In the genomic region with DNA sequence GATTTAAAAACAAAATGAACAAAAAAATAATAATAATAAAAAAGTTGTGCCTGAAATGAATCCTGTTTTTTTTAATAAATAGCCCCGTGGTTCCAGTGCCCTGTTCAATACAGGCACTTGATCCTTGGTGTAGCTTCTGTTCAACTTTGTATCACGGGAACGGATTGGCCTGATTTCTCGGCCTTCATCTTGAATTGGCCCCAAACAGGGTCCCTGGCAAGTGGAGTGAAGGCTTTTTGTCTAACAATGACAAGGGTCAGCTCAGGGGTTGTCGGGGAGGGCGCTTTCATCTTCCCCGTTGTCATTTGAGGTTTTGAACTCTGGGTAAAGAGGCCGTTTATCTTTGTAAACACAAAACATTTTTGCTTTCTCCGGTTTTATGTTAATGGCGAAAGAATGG, we compare ENCODE assay signal across 8 mouse cellular contexts. TPM values are rescaled to one million over a fixed set of nuclear protein-coding genes. Genes with fewer than 3 reads are reported as not detected.
DNase-seq lines count a peak whose midpoint lies in the region; ATAC-seq and TF ChIP-seq lines count a peak whose summit lies in the region.

No protein-coding gene starts in this region.

- H3K79me2 ChIP-seq in myocyte (ENCODE audit: control insufficient read depth, insufficient read depth) = peaks cover 28% of the 10 kb centered on the region

- H3K9ac ChIP-seq in intestine, postnatal 0 days (ENCODE audit: low read depth, low read length) = peak overlapping the region; percentile 52; the same call in 1 of the 2 replicates

- no peak for TF ChIP-seq CTCF in testis, adult 2 months (IDR thresholded peaks at IDR 0.05; ENCODE audit: control insufficient read depth, insufficient read depth, insufficient replicate concordance, low read depth, low read length)
- no peak for TF ChIP-seq CTCF in intestine, postnatal 0 days (IDR thresholded peaks at IDR 0.05; ENCODE audit: low read depth)

- peaks cover 4% of the 10 kb centered on the region for H3K4me1 ChIP-seq in testis, adult 2 months (ENCODE audit: control insufficient read depth, insufficient read depth, low read length)
- 0 out of 2 replicates have a peak, but pooled peaks cover 3% of the 10 kb centered on the region for H3K4me1 ChIP-seq in intestine, postnatal 0 days (replicated peaks; ENCODE audit: control insufficient read depth, insufficient read depth, low read length)

- H3K27me3 ChIP-seq in testis, adult 2 months (ENCODE audit: control insufficient read depth, insufficient read depth, low read length) = no peaks in the 10 kb centered on the region
- no peaks in the 10 kb centered on the region for H3K27me3 ChIP-seq in intestine, postnatal 0 days (replicated peaks; ENCODE audit: control insufficient read depth, insufficient read depth, low read length)
- no peaks in the 10 kb centered on the region for H3K27me3 ChIP-seq in myocyte (ENCODE audit: control insufficient read depth, insufficient read depth, insufficient read length)

- peak overlapping the region; percentile 78 for H3K4me2 ChIP-seq in intestine, postnatal 0 days (replicated peaks; ENCODE audit: low read depth)
- H3K4me2 ChIP-seq in myocyte (ENCODE audit: low read depth) = peak overlapping the region; percentile 91

- WGBS in intestine, postnatal 0 days = 3% methylated on average over 10 of the region's 10 CpGs

- peak; percentile 21; the same call in 1 of the 2 replicates for ATAC-seq in intestine, postnatal 0 days

- TF ChIP-seq POLR2A in testis, adult 2 months (IDR thresholded peaks at IDR 0.05; ENCODE audit: control insufficient read depth, low read depth, low read length) = no peak
- no peak for TF ChIP-seq POLR2A in myocyte (IDR thresholded peaks at IDR 0.05; ENCODE audit: insufficient read length, low read depth)

- no peaks in the 10 kb centered on the region for H3K9me3 ChIP-seq in intestine, postnatal 0 days (ENCODE audit: control insufficient read depth)

- H3K36me3 ChIP-seq in testis, adult 2 months (ENCODE audit: control insufficient read depth, insufficient read depth, low read length) = peaks cover 2% of the 10 kb centered on the region; the same call in 1 of the 2 replicates
- H3K36me3 ChIP-seq in intestine, postnatal 0 days (ENCODE audit: control insufficient read depth, insufficient read depth) = peaks cover 54% of the 10 kb centered on the region
- H3K36me3 ChIP-seq in myocyte (ENCODE audit: control insufficient read depth, insufficient read depth) = peaks cover 67% of the 10 kb centered on the region

- peak overlapping the region; percentile 98 for H3K4me3 ChIP-seq in testis, adult 2 months (ENCODE audit: control insufficient read depth, low read depth, low read length)
- H3K4me3 ChIP-seq in intestine, postnatal 0 days (ENCODE audit: low read depth, low read length) = peak overlapping the region; percentile 86
- peak overlapping the region; percentile 93 for H3K4me3 ChIP-seq in myocyte

- peak; percentile 80 for DNase-seq in embryo, embryonic 10 days (ENCODE audit: low spot score)
- DNase-seq in embryo, embryonic 11 days = no peak
- no peak for DNase-seq in testis, postnatal 14 days (ENCODE audit: low spot score)
- no peak for DNase-seq in spleen, postnatal 14 days (ENCODE audit: low spot score in 2 of 2)
- no peak for DNase-seq in retina, embryonic 14.5 days (ENCODE audit: low spot score)

- no peak overlapping the region for H3ac ChIP-seq in myocyte (ENCODE audit: control insufficient read depth, insufficient read length)

- peak overlapping the region; percentile 58 for H3K27ac ChIP-seq in testis, adult 2 months (ENCODE audit: control insufficient read depth, insufficient read depth, low read depth, low read length)
- peak overlapping the region; percentile 92; the same call in 1 of the 2 replicates for H3K27ac ChIP-seq in intestine, postnatal 0 days (ENCODE audit: low read depth, low read length)

TF ChIP-seq in myocyte, 11 proteins besides CTCF, POLR2A, EP300 and RAD21:
- TF ChIP-seq TCF3 (IDR thresholded peaks at IDR 0.05; ENCODE audit: insufficient read length, low read depth) (no peak), E2F4 (IDR thresholded peaks at IDR 0.05; ENCODE audit: insufficient read depth) (no peak), MAX (IDR thresholded peaks at IDR 0.05; ENCODE audit: low read depth) (no peak), SRF (IDR thresholded peaks at IDR 0.05; ENCODE audit: control insufficient read depth, insufficient read length, low read depth) (no peak), REST (IDR thresholded peaks at IDR 0.05; ENCODE audit: insufficient read depth, insufficient read length) (no peak), TCF12 (IDR thresholded peaks at IDR 0.05; ENCODE audit: insufficient read depth, poor library complexity, severe bottlenecking) (no peak)

RNA-seq across cellular contexts. Expression of a gene that starts 0.3 kb away (rescaled TPM):
- polyA plus RNA-seq in testis, adult 2 months (2012; rRNA removed) = 60.9 and 72.3 TPM in 2 replicates
- 40.1 and 42.9 TPM in 2 replicates for polyA plus RNA-seq in intestine, postnatal 0 days (2015; fragmentation: Nextera tagmentation; extraction: Ambion mirVana)
- 44.5 TPM for polyA plus RNA-seq in myocyte (2012; fragmentation: generic; extraction: Trizol)

RNA-seq across cellular contexts. Expression of a gene that starts 16.1 kb away (rescaled TPM):
- polyA plus RNA-seq in testis, adult 2 months (2012; rRNA removed) = 1.3 and 1.5 TPM in 2 replicates
- polyA plus RNA-seq in intestine, postnatal 0 days (2015; fragmentation: Nextera tagmentation; extraction: Ambion mirVana) = not detected in 2 replicates
- 2.4 TPM for polyA plus RNA-seq in myocyte (2012; fragmentation: generic; extraction: Trizol)

RNA-seq across cellular contexts. Expression of a gene that starts 37.5 kb away (rescaled TPM):
- 86.3 and 110 TPM in 2 replicates for polyA plus RNA-seq in testis, adult 2 months (2012; rRNA removed)
- 113 and 126 TPM in 2 replicates for polyA plus RNA-seq in intestine, postnatal 0 days (2015; fragmentation: Nextera tagmentation; extraction: Ambion mirVana)
- 112 TPM for polyA plus RNA-seq in myocyte (2012; fragmentation: generic; extraction: Trizol)

RNA-seq across cellular contexts. Expression of a gene that starts 44.7 kb away (rescaled TPM):
- polyA plus RNA-seq in testis, adult 2 months (2012; rRNA removed) = 0.88 and 1.1 TPM in 2 replicates
- polyA plus RNA-seq in intestine, postnatal 0 days (2015; fragmentation: Nextera tagmentation; extraction: Ambion mirVana) = 0.95 and 0.96 TPM in 2 replicates
- polyA plus RNA-seq in myocyte (2012; fragmentation: generic; extraction: Trizol) = 2.4 TPM
